Mouse (Mus musculus): ENCODE data around the gene Hist1h3f. TPM values are rescaled to one million over a fixed set of nuclear protein-coding genes. Genes with fewer than 3 reads are reported as not detected.
A peak's percentile ranks its signal among the peaks of the same experiment; 100 is the strongest.
"Not testable (repeated sequence)": the region's sequence is repeated elsewhere in the genome, so short reads cannot be mapped to it uniquely, and the experiment has no call there.

The Hist1h3f gene
- polyA plus RNA-seq, 1 experiment from 2014 or later = 0.62 TPM

DNA sequence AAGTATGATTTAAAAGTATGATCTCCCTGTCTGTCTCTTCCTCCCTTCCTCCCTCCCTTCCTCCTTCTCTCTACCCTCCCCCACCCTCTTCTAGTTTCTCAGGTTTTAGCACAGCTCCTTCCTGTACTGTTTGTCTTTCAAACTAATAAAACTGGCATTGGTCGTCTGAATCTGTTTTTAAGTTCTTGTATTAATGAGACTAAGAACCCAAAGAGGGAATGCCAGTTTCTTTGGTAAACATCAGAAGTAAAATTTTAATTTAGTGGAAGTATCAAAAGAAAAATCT is 43.0 kb downstream of the Hist1h3f start:
- H3K27ac ChIP-seq (ENCODE audit: low read depth, low read length) = peak overlapping the region; percentile 84
- no peaks in the 10 kb centered on the region for H3K9me3 ChIP-seq (replicated peaks; ENCODE audit: control insufficient read depth, low read length)
- peak overlapping the region; percentile 48 for H3K9ac ChIP-seq (ENCODE audit: low read length)
- no peak for ATAC-seq
- 5% methylated on average over 1 of the region's 1 CpGs for WGBS
- peak overlapping the region; percentile 42; the same call in 1 of the 2 replicates for H3K4me3 ChIP-seq (ENCODE audit: low read depth, low read length)
- no peaks in the 10 kb centered on the region for H3K27me3 ChIP-seq (replicated peaks; ENCODE audit: control insufficient read depth, insufficient read depth, low read length)
- H3K36me3 ChIP-seq (ENCODE audit: control insufficient read depth, insufficient read depth, low read length) = no peaks in the 10 kb centered on the region
- peaks cover 24% of the 10 kb centered on the region for H3K4me1 ChIP-seq (ENCODE audit: control insufficient read depth, insufficient read depth, low read length)
- no peak for DNase-seq (ENCODE audit: low spot score)
- peak overlapping the region; percentile 93 for H3K4me2 ChIP-seq (ENCODE audit: low read length)

DNA sequence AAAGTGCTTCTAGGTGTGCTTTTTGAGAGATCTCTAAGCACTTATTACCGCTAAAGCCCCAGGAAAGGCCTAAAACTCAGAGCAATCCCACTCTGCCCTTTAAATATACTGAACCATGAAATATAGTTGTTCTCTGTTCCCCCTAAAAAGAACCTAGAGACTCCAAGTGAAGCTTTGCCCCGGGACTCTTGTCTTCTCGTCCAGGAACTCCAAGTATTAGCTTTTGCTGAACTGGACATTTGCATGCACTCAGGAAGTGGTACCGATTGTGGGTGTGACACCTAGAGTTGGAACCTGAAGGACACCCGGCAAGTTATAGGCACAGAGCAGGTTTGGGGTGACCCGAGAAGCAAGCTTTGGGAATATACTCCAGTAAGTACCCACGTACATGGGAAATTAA is 47.4 kb downstream of the Hist1h3f start:
- Histone ChIP-seq H3K27ac (ENCODE audit: low read depth, low read length) (no peak overlapping the region), H3K27me3 (replicated peaks; ENCODE audit: control insufficient read depth, insufficient read depth, low read length) (no peaks in the 10 kb centered on the region), H3K36me3 (ENCODE audit: control insufficient read depth, insufficient read depth, low read length) (no peaks in the 10 kb centered on the region), H3K4me2 (ENCODE audit: low read length) (no peak overlapping the region), H3K4me3 (ENCODE audit: low read depth, low read length) (no peak overlapping the region), H3K9ac (ENCODE audit: low read length) (no peak overlapping the region), H3K4me1 (ENCODE audit: control insufficient read depth, insufficient read depth, low read length) (peaks cover 5% of the 10 kb centered on the region; the same call in 1 of the 2 replicates), H3K9me3 (replicated peaks; ENCODE audit: control insufficient read depth, low read length) (no peaks in the 10 kb centered on the region)
- ATAC-seq = no peak
- DNase-seq (ENCODE audit: low spot score) = no peak
- 94% methylated on average over 7 of the region's 7 CpGs for WGBS

DNA sequence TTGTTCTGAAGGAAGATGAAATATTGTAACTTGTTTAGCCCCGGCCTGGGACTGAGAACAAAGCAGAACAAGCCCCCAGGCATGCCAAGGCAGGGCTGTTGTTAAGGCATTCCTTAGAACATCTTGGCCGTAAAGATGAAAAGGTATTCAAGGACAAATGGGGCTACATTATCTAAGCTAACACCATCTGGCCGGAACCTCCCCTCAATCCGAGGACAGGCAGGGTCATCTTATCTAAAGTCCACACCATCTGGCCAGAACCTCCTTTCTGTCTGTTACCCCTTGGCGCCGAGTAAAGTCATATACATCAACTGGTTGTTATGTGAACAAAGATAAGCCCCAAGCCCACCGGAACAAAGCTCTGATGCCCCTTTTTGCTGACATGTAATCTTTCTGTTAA is 48.0 kb downstream of the Hist1h3f start:
- H3K27me3 ChIP-seq (replicated peaks; ENCODE audit: control insufficient read depth, insufficient read depth, low read length); H3K9me3 ChIP-seq (replicated peaks; ENCODE audit: control insufficient read depth, low read length); H3K36me3 ChIP-seq (ENCODE audit: control insufficient read depth, insufficient read depth, low read length); H3K9ac ChIP-seq (ENCODE audit: low read length); H3K4me1 ChIP-seq (ENCODE audit: control insufficient read depth, insufficient read depth, low read length); DNase-seq (ENCODE audit: low spot score); H3K4me3 ChIP-seq (ENCODE audit: low read depth, low read length); H3K27ac ChIP-seq (ENCODE audit: low read depth, low read length); ATAC-seq; H3K4me2 ChIP-seq (ENCODE audit: low read length): not testable (repeated sequence)
- WGBS = 94% methylated on average over 7 of the region's 7 CpGs

DNA sequence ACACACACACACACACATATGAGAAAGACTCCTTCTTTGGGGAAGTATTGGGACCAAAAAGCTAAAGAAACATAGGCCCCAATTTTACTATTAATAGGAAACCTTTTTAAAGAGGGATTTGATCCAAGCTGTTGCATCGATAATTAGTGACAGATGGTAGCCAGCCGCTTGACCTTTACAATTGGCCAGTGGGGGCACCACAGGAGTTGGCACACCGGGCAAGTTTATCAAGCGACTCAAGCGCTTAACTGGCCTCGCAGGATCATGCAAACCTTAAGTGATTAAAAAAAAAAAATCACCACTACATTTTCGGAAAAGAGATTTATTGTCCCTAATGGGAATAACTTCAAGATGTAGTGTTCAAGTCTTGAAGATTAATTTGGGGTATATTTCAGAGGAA is 48.8 kb downstream of the Hist1h3f start:
- Histone ChIP-seq H3K4me3 (ENCODE audit: low read depth, low read length) (no peak overlapping the region), H3K27ac (ENCODE audit: low read depth, low read length) (no peak overlapping the region), H3K36me3 (ENCODE audit: control insufficient read depth, insufficient read depth, low read length) (no peaks in the 10 kb centered on the region), H3K27me3 (replicated peaks; ENCODE audit: control insufficient read depth, insufficient read depth, low read length) (no peaks in the 10 kb centered on the region), H3K4me2 (ENCODE audit: low read length) (no peak overlapping the region), H3K9me3 (replicated peaks; ENCODE audit: control insufficient read depth, low read length) (no peaks in the 10 kb centered on the region), H3K9ac (ENCODE audit: low read length) (no peak overlapping the region), H3K4me1 (ENCODE audit: control insufficient read depth, insufficient read depth, low read length) (no peaks in the 10 kb centered on the region)
- DNase-seq (ENCODE audit: low spot score) (no peak), ATAC-seq (no peak)
- 91% methylated on average over 7 of the region's 7 CpGs for WGBS

GRCm38 (mm10) chr13:23593051-23593770 is 49.4 kb downstream of the Hist1h3f start:
- Histone ChIP-seq H3K27me3 (replicated peaks; ENCODE audit: control insufficient read depth, insufficient read depth, low read length) (no peaks in the 10 kb centered on the region), H3K4me3 (ENCODE audit: low read depth, low read length) (no peak overlapping the region), H3K9ac (ENCODE audit: low read length) (no peak overlapping the region), H3K36me3 (ENCODE audit: control insufficient read depth, insufficient read depth, low read length) (no peaks in the 10 kb centered on the region), H3K4me1 (ENCODE audit: control insufficient read depth, insufficient read depth, low read length) (no peaks in the 10 kb centered on the region), H3K27ac (ENCODE audit: low read depth, low read length) (no peak overlapping the region), H3K4me2 (ENCODE audit: low read length) (no peak overlapping the region), H3K9me3 (replicated peaks; ENCODE audit: control insufficient read depth, low read length) (no peaks in the 10 kb centered on the region)
- ATAC-seq (no peak), DNase-seq (ENCODE audit: low spot score) (no peak)
- 87% methylated on average over 5 of the region's 5 CpGs for WGBS

Small RNA genes within 50 kb of the gene (microRNA-seq; reads per million reads assigned to microRNA genes)
- gene Gm44297 (not detected), gene Gm44359 (not detected), gene Gm44394 (not detected), gene n-TStga1 (0.79 reads per million)

Other genes with a start within 250 kb of the Hist1h3f start
- 49.6 and 59.5 TPM in 2 replicates for gene Zfp322a, start 174.8 kb upstream of the Hist1h3f start, polyA plus RNA-seq (2014; fragmentation: Nextera tagmentation; extraction: Ambion mirVana)
- gene Abt1, start 120.2 kb upstream of the Hist1h3f start, polyA plus RNA-seq (2014; fragmentation: Nextera tagmentation; extraction: Ambion mirVana) = 12.9 and 13.8 TPM in 2 replicates
- 0.22 TPM in 1 of 2 replicates, not detected in the other for gene Btn1a1, start 78.2 kb upstream of the Hist1h3f start, polyA plus RNA-seq (2014; fragmentation: Nextera tagmentation; extraction: Ambion mirVana)
- 0.10 TPM in 1 of 2 replicates, not detected in the other for gene Btn2a2, start 55.2 kb upstream of the Hist1h3f start, polyA plus RNA-seq (2014; fragmentation: Nextera tagmentation; extraction: Ambion mirVana)
- gene Hist1h4h, start 13.0 kb upstream of the Hist1h3f start, polyA plus RNA-seq (2014; fragmentation: Nextera tagmentation; extraction: Ambion mirVana) = 4.3 and 7.1 TPM in 2 replicates
- 1.9 and 4.4 TPM in 2 replicates for gene Hist1h2af, start 10.1 kb upstream of the Hist1h3f start, polyA plus RNA-seq (2014; fragmentation: Nextera tagmentation; extraction: Ambion mirVana)
- 2.2 and 5.3 TPM in 2 replicates for gene Hist1h3g, start 8.6 kb upstream of the Hist1h3f start, polyA plus RNA-seq (2014; fragmentation: Nextera tagmentation; extraction: Ambion mirVana)
- 0.30 and 0.32 TPM in 2 replicates for gene Hist1h2bh, start 660 bp upstream of the Hist1h3f start, polyA plus RNA-seq (2014; fragmentation: Nextera tagmentation; extraction: Ambion mirVana)
- gene Hist1h4f, start 7.6 kb downstream of the Hist1h3f start, polyA plus RNA-seq (2014; fragmentation: Nextera tagmentation; extraction: Ambion mirVana) = not detected in 2 replicates
- 0.36 and 0.52 TPM in 2 replicates for gene Hist1h1d, start 9.2 kb downstream of the Hist1h3f start, polyA plus RNA-seq (2014; fragmentation: Nextera tagmentation; extraction: Ambion mirVana)
- 3.4 and 5.7 TPM in 2 replicates for gene Hist1h3e, start 18.3 kb downstream of the Hist1h3f start, polyA plus RNA-seq (2014; fragmentation: Nextera tagmentation; extraction: Ambion mirVana)
- gene Hist1h2ae, start 27.2 kb downstream of the Hist1h3f start, polyA plus RNA-seq (2014; fragmentation: Nextera tagmentation; extraction: Ambion mirVana) = 65.4 and 105 TPM in 2 replicates
- gene Hist1h2bg, start 27.3 kb downstream of the Hist1h3f start, polyA plus RNA-seq (2014; fragmentation: Nextera tagmentation; extraction: Ambion mirVana) = 2.3 and 4.3 TPM in 2 replicates
- 1.2 and 3.9 TPM in 2 replicates for gene Hist1h2bf, start 30.1 kb downstream of the Hist1h3f start, polyA plus RNA-seq (2014; fragmentation: Nextera tagmentation; extraction: Ambion mirVana)
- 2.2 and 3.2 TPM in 2 replicates for gene Hist1h2ad, start 30.3 kb downstream of the Hist1h3f start, polyA plus RNA-seq (2014; fragmentation: Nextera tagmentation; extraction: Ambion mirVana)
- 5.8 and 5.9 TPM in 2 replicates for gene Hist1h3d, start 31.7 kb downstream of the Hist1h3f start, polyA plus RNA-seq (2014; fragmentation: Nextera tagmentation; extraction: Ambion mirVana)
- 61.0 and 106 TPM in 2 replicates for gene Hist1h4d, start 37.5 kb downstream of the Hist1h3f start, polyA plus RNA-seq (2014; fragmentation: Nextera tagmentation; extraction: Ambion mirVana)
- 1.2 and 1.8 TPM in 2 replicates for gene Hist1h2be, start 77.1 kb downstream of the Hist1h3f start, polyA plus RNA-seq (2014; fragmentation: Nextera tagmentation; extraction: Ambion mirVana)
- 12.2 and 17.8 TPM in 2 replicates for gene Hist1h1e, start 78.5 kb downstream of the Hist1h3f start, polyA plus RNA-seq (2014; fragmentation: Nextera tagmentation; extraction: Ambion mirVana)
- gene Hist1h2ac, start 139.9 kb downstream of the Hist1h3f start, polyA plus RNA-seq (2014; fragmentation: Nextera tagmentation; extraction: Ambion mirVana) = 0.91 and 1.3 TPM in 2 replicates
- 32.2 and 39.5 TPM in 2 replicates for gene Hist1h2bc, start 140.1 kb downstream of the Hist1h3f start, polyA plus RNA-seq (2014; fragmentation: Nextera tagmentation; extraction: Ambion mirVana)
- not detected in 2 replicates for gene Hist1h1t, start 151.8 kb downstream of the Hist1h3f start, polyA plus RNA-seq (2014; fragmentation: Nextera tagmentation; extraction: Ambion mirVana)
- gene Hist1h4c, start 154.4 kb downstream of the Hist1h3f start, polyA plus RNA-seq (2014; fragmentation: Nextera tagmentation; extraction: Ambion mirVana) = 2.9 and 6.5 TPM in 2 replicates
- gene Hfe, start 166.8 kb downstream of the Hist1h3f start, polyA plus RNA-seq (2014; fragmentation: Nextera tagmentation; extraction: Ambion mirVana) = 3.5 and 4.7 TPM in 2 replicates
- 16.9 and 25.2 TPM in 2 replicates for gene Hist1h1c, start 194.8 kb downstream of the Hist1h3f start, polyA plus RNA-seq (2014; fragmentation: Nextera tagmentation; extraction: Ambion mirVana)
- 2.4 and 5.9 TPM in 2 replicates for gene Hist1h3c, start 201.6 kb downstream of the Hist1h3f start, polyA plus RNA-seq (2014; fragmentation: Nextera tagmentation; extraction: Ambion mirVana)
- 1.3 and 1.5 TPM in 2 replicates for gene Hist1h2bb, start 202.7 kb downstream of the Hist1h3f start, polyA plus RNA-seq (2014; fragmentation: Nextera tagmentation; extraction: Ambion mirVana)
- 27.8 and 49.2 TPM in 2 replicates for gene Hist1h2ab, start 207.1 kb downstream of the Hist1h3f start, polyA plus RNA-seq (2014; fragmentation: Nextera tagmentation; extraction: Ambion mirVana)
- gene Hist1h3b, start 208.2 kb downstream of the Hist1h3f start, polyA plus RNA-seq (2014; fragmentation: Nextera tagmentation; extraction: Ambion mirVana) = 2.3 and 9.6 TPM in 2 replicates
- 3.5 and 4.7 TPM in 2 replicates for gene Hist1h4b, start 213.0 kb downstream of the Hist1h3f start, polyA plus RNA-seq (2014; fragmentation: Nextera tagmentation; extraction: Ambion mirVana)
- 0.97 TPM in 1 of 2 replicates, not detected in the other for gene Hist1h4a, start 217.2 kb downstream of the Hist1h3f start, polyA plus RNA-seq (2014; fragmentation: Nextera tagmentation; extraction: Ambion mirVana)
- 2.0 and 4.7 TPM in 2 replicates for gene Hist1h3a, start 218.3 kb downstream of the Hist1h3f start, polyA plus RNA-seq (2014; fragmentation: Nextera tagmentation; extraction: Ambion mirVana)
- 2.3 and 2.4 TPM in 2 replicates for gene Hist1h1a, start 219.6 kb downstream of the Hist1h3f start, polyA plus RNA-seq (2014; fragmentation: Nextera tagmentation; extraction: Ambion mirVana)
- gene Trim38, start 225.9 kb downstream of the Hist1h3f start, polyA plus RNA-seq (2014; fragmentation: Nextera tagmentation; extraction: Ambion mirVana) = not detected in 2 replicates

Data from forebrain, embryonic 14.5 days (tissue).